Mouse (Mus musculus): ENCODE results near the gene Cbr1.

DNA sequence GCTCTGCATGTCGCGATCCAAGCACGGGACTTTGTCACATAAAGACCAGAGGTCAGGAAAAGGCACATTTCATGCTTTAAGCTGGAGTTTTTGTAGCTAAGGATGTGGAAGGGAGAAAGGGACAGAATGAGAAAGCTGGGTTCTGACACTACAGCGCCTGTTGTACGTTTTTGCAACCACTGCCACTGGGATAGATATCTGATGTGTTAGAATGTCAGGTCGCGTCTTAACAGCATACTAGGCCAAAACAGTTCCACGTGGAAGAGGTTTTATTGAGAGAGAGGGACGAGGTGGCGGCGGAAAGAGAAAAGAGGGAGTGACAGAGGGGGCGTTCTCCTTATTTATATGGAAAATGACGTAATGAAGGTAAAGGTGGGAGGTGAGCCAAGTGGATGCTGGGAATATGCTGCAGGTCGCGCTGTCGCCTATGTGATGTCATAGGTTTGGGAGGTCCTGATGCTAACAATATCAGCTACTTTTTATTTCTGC is 1.1 kb upstream of the Cbr1 start:
- no peak for TF ChIP-seq CTCF (IDR thresholded peaks at IDR 0.05; ENCODE audit: low read depth)
- TF ChIP-seq EP300 (IDR thresholded peaks at IDR 0.05; ENCODE audit: low read depth) = no peak
